Mouse (Mus musculus) stomach, embryonic 14.5 days (tissue): ENCODE measurements around the gene Elf2. TPM values are rescaled to one million over a fixed set of nuclear protein-coding genes. Genes with fewer than 3 reads are reported as not detected.
"Not testable (repeated sequence)": the region's sequence is repeated elsewhere in the genome, so short reads cannot be mapped to it uniquely, and the experiment has no call there.

ENCODE experiments used
- ATAC-seq: fragments of 200-750 bp; cut with Nextera tagmentation; 2 replicates; pipeline ENCODE4 v1.8.0; 2017; ENCODE audit warnings: low read depth, moderate TSS enrichment; ENCODE audit not compliant: insufficient number of reproducible peaks, insufficient read depth, low FRiP score
- H3K27ac ChIP-seq: fragments of 300-500 bp; sonication (generic); 2 replicates; pipeline ENCODE4 v1.5.1; 2014; ENCODE audit warnings: mild to moderate bottlenecking, low read length, moderate library complexity, mixed read lengths
- H3K27me3 ChIP-seq: fragments of 300-500 bp; sonication (generic); 2 replicates; pipeline ENCODE4 v1.6.1; 2014; ENCODE audit warnings: low read length, control low read depth, mixed read lengths; ENCODE audit not compliant: control insufficient read depth, insufficient read depth
- H3K36me3 ChIP-seq: fragments of 300-500 bp; sonication (generic); 2 replicates; pipeline ENCODE4 v1.6.1; 2014; ENCODE audit warnings: mild to moderate bottlenecking, control low read depth, low read length, moderate library complexity, mixed read lengths; ENCODE audit not compliant: control insufficient read depth, insufficient read depth
- H3K4me1 ChIP-seq: fragments of 300-500 bp; sonication (generic); 2 replicates; pipeline ENCODE4 v1.6.1; 2014; ENCODE audit warnings: low read length, control low read depth, mixed read lengths; ENCODE audit not compliant: control insufficient read depth, insufficient read depth
- H3K4me2 ChIP-seq: fragments of 300-500 bp; sonication (generic); replicated peaks from 2 replicates; pipeline ENCODE4 v1.6.1; 2014; ENCODE audit warnings: low read depth, low read length, control low read depth
- H3K4me3 ChIP-seq: fragments of 300-500 bp; sonication (generic); 2 replicates; pipeline ENCODE4 v1.5.1; 2014; ENCODE audit warnings: low read depth, low read length, control low read depth
- H3K9ac ChIP-seq: fragments of 300-500 bp; sonication (generic); replicated peaks from 2 replicates; pipeline ENCODE4 v1.6.1; 2014; ENCODE audit warnings: low read depth, mild to moderate bottlenecking, control low read depth, low read length, moderate library complexity, mixed read lengths
- H3K9me3 ChIP-seq: fragments of 300-500 bp; sonication (generic); 2 replicates; pipeline ENCODE4 v1.6.1; 2016; ENCODE audit warnings: low read depth, low read length, control low read depth; ENCODE audit not compliant: control insufficient read depth
- WGBS: fragments of 180-500 bp; shearing (Covaris S2); extraction: QIAGEN DNeasy Blood & Tissue Kit; methylation state at CpG from one replicate; pipeline ENCODE4 v1.1.7; 2014; 5-methylcytosine and 5-hydroxymethylcytosine counted together
- polyA plus RNA-seq: library from polyadenylated mRNA; unstranded; fragments of >200 nt; fragmentation: Nextera tagmentation; extraction: Ambion mirVana; gene quantifications from 2 replicates; pipeline ENCODE4 v1.2.1, GENCODE M21; 2014

Elf2 gene
- polyA plus RNA-seq, 1 experiment from 2014 or later: 72.6 TPM

DNA sequence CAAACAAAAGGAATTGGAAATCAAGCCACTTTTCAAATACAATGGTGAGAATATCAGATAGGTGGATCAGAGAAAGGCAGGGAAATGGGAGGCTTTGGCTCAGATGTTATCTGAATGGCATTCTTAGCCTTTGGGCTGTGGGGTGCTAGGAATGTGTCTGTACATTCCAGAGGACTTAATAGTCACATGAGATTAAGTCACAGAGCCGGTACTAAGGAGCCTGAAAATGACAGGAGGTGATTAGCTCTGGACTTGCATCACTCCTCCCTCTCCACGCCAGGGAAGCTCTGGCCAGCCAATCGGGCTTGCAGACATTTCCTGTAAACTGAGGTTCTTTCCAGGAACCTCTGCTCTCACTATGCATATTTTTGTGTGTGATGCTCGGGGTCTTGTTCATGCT, 119.6 kb downstream of the Elf2 start:
- no peaks in the 10 kb centered on the region for H3K27me3 ChIP-seq
- no peaks in the 10 kb centered on the region for H3K36me3 ChIP-seq
- ATAC-seq: no peak
- no peak overlapping the region for H3K9ac ChIP-seq
- peaks cover 3% of the 10 kb centered on the region; the same call in 1 of the 2 replicates for H3K4me1 ChIP-seq
- no peaks in the 10 kb centered on the region for H3K9me3 ChIP-seq
- H3K4me3 ChIP-seq: no peak overlapping the region
- no peak overlapping the region for H3K4me2 ChIP-seq
- 41% methylated on average over 4 of the region's 4 CpGs for WGBS
- no peak overlapping the region for H3K27ac ChIP-seq

DNA sequence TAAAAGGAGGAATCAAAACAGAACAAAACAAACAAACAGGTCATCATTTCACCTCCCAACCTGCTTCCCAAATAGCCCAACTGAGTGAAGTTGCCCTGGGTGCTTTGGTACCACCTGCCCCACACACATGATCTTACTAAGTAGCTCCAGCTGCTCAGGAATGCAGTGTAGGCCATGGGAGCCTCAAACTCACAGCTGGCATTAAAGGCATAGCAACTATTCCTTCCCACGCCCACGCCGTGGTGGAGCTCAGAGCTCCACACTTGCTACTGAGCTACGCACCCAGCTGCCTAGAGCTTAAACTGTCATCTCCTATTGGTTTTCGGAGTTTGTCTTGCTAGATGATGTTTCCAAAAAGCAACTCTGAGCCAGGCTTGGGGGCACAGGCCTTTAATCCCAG, 121.2 kb downstream of the Elf2 start:
- WGBS: 91% methylated on average over 5 of the region's 5 CpGs
- ATAC-seq: no peak
- H3K36me3 ChIP-seq: no peaks in the 10 kb centered on the region
- H3K4me2 ChIP-seq: no peak overlapping the region
- no peak overlapping the region for H3K9ac ChIP-seq
- H3K9me3 ChIP-seq: no peaks in the 10 kb centered on the region
- H3K27ac ChIP-seq: no peak overlapping the region
- H3K27me3 ChIP-seq: no peaks in the 10 kb centered on the region
- no peaks in the 10 kb centered on the region for H3K4me1 ChIP-seq
- no peak overlapping the region for H3K4me3 ChIP-seq

DNA sequence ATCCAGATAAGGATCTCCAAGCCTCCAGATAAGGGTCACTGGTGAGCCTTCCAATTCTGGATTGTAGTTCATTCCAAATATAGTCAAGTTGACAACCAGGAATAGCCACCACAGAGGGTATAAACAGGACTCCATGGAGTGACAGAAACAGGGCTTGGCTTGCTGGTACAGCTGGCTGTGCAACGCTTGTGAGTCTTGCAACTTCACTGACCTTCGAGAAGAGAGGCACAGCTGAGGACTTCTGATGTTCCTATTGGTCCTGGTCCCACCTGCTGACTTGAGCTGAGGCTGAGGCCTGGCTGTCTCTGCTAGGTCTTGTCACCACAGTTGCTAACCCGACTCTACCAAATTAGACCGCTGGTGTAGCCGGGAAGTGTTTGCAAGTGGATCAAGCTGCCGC, 122.1 kb downstream of the Elf2 start:
- not testable (repeated sequence) for H3K4me1 ChIP-seq, ATAC-seq, H3K27ac ChIP-seq, H3K4me2 ChIP-seq, H3K9ac ChIP-seq, H3K9me3 ChIP-seq, H3K36me3 ChIP-seq, H3K4me3 ChIP-seq, H3K27me3 ChIP-seq
- WGBS: 86% methylated on average over 6 of the region's 6 CpGs

- H3K4me3 ChIP-seq, H3K4me2 ChIP-seq, H3K9ac ChIP-seq, H3K36me3 ChIP-seq, H3K9me3 ChIP-seq, ATAC-seq, H3K27ac ChIP-seq, H3K27me3 ChIP-seq, H3K4me1 ChIP-seq: not testable (repeated sequence)
- WGBS: 73% methylated on average over 5 of the region's 10 CpGs
Observed at GRCm38 (mm10) chr3:51216351-51216750, 124.1 kb downstream of the Elf2 start.

GRCm38 (mm10) chr3:51215681-51216080, 124.8 kb downstream of the Elf2 start:
- Histone ChIP-seq H3K9me3 (no peaks in the 10 kb centered on the region), H3K4me3 (no peak overlapping the region), H3K9ac (no peak overlapping the region), H3K4me2 (no peak overlapping the region), H3K4me1 (no peaks in the 10 kb centered on the region), H3K27me3 (no peaks in the 10 kb centered on the region), H3K27ac (no peak overlapping the region), H3K36me3 (no peaks in the 10 kb centered on the region)
- 89% methylated on average over 6 of the region's 6 CpGs for WGBS
- ATAC-seq: no peak

DNA sequence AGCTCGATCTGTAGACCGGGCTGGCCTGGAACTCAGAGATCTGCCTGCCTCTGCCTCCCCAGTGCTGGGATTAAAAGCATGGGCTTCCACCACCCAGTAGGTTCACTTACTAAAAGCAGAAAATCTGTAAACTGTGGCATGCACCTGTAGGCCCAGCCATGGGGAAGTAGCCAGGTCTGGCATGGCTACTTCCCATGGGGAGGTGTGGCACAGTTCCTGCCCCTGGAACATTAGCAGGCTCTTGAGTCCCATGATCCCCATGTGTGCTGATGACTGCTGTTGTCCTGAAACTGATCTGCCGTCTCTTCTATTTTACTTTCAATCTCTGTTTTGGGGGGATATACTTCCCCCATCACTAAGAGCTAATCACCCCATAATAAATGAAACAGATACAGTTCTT, 127.4 kb downstream of the Elf2 start:
- H3K27ac ChIP-seq: no peak overlapping the region
- H3K4me3 ChIP-seq: no peak overlapping the region
- no peaks in the 10 kb centered on the region for H3K36me3 ChIP-seq
- ATAC-seq: no peak
- 99% methylated on average over 3 of the region's 3 CpGs for WGBS
- H3K9ac ChIP-seq: no peak overlapping the region
- no peaks in the 10 kb centered on the region for H3K4me1 ChIP-seq
- no peak overlapping the region for H3K4me2 ChIP-seq
- no peaks in the 10 kb centered on the region for H3K27me3 ChIP-seq
- H3K9me3 ChIP-seq: no peaks in the 10 kb centered on the region

DNA sequence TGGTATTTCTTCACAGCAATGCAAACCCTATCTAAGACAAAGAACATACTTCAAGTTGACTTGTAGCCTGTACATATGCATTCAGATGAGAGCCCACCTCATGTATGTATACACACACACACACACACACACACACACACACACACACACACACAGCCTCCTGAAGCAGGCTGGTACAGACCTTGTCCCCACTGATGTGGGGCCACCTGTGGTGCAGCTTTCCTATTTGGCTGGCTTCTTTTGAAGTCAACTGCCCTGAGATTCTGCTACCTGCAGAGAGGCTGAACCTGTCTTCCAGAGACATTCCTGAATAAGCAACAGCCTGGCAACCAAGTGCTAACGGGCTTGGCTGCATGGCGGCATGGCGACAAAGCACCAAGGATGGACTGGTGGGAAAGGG, 130.0 kb downstream of the Elf2 start:
- no peaks in the 10 kb centered on the region for H3K9me3 ChIP-seq
- no peak overlapping the region for H3K4me3 ChIP-seq
- H3K27me3 ChIP-seq: no peaks in the 10 kb centered on the region
- no peak for ATAC-seq
- H3K4me2 ChIP-seq: no peak overlapping the region
- H3K9ac ChIP-seq: no peak overlapping the region
- WGBS: 93% methylated on average over 3 of the region's 3 CpGs
- no peaks in the 10 kb centered on the region for H3K36me3 ChIP-seq
- no peaks in the 10 kb centered on the region for H3K4me1 ChIP-seq
- H3K27ac ChIP-seq: no peak overlapping the region

DNA sequence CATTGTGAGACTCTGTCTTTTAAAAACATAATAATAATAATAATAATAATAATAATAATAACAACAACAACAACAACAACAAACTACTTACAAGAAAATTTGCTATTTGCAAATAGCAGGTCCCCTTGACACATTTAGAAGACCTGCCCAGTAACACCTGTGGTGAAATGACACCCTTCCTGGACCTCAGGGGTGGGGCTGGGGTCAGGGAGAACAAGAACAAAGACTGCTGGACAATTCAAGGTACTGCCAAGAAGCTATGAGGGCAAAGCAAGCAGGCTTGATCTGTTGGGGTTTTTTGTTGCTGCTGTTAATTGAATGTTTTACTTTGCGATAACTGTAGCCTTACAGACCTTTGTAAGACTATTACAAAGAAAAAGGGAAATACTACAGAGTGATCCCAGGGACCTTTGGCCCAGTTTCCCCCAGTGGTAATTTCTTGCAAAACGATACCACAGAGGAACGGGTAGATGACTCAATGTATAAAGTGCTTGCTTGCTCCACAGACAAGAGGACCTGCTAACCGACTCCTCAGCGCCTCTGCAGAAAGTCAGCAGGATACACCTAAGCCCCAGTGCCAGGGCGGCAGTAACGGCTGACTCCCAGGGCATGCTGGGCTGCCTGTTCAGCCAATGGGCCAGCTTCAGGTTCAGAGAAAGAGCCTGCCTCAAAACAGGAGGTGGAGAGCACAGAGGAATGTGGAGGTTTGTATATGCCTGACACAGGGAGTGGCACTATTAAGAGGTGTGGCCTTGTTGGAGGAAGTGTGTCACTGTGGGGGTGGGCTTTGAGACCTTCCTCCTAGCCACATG, 130.8 kb downstream of the Elf2 start:
- no peak overlapping the region for H3K9ac ChIP-seq
- no peaks in the 10 kb centered on the region for H3K27me3 ChIP-seq
- no peaks in the 10 kb centered on the region for H3K9me3 ChIP-seq
- WGBS: 88% methylated on average over 7 of the region's 7 CpGs
- H3K4me2 ChIP-seq: no peak overlapping the region
- H3K27ac ChIP-seq: no peak overlapping the region
- no peak overlapping the region for H3K4me3 ChIP-seq
- no peaks in the 10 kb centered on the region for H3K36me3 ChIP-seq
- no peak for ATAC-seq
- H3K4me1 ChIP-seq: no peaks in the 10 kb centered on the region

DNA sequence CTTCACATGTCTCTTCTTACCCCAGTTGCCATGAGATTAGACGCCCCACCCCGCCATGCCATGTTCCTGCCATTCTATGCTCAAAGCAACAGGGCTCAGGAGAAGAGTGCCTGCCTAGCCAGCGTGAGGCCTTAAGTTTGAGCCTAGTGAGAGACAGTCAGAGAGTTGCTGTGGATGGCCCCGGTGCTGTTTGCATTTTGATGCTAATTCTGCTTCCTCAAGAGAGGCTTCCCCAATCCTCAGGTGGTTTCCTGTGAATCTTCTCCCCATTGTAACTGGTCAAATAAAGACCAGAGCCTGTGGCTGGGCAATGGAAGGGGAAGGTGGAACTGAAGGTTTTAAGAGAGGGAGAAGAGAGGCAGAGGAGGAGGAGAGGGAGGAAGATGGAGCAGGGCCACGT, 131.8 kb downstream of the Elf2 start:
- Histone ChIP-seq H3K4me2 (no peak overlapping the region), H3K27ac (no peak overlapping the region), H3K9me3 (no peaks in the 10 kb centered on the region), H3K36me3 (no peaks in the 10 kb centered on the region), H3K27me3 (no peaks in the 10 kb centered on the region), H3K4me1 (no peaks in the 10 kb centered on the region), H3K4me3 (no peak overlapping the region), H3K9ac (no peak overlapping the region)
- ATAC-seq: no peak
- WGBS: 70% methylated on average over 5 of the region's 5 CpGs
